Mouse (Mus musculus) midbrain, embryonic 10.5 days (tissue): ENCODE measurements around the gene Nicn1. TPM values are rescaled to one million over a fixed set of nuclear protein-coding genes. Genes with fewer than 3 reads are reported as not detected.
A peak's percentile ranks its signal among the peaks of the same experiment; 100 is the strongest.

Experiments used
- DNase-seq: peaks from one replicate; pipeline ENCODE4 v3.0.0-alpha.2; 2017; ENCODE audit warnings: low spot score
- H3K27ac ChIP-seq: fragments of 300-500 bp; sonication (generic); replicated peaks from 2 replicates; pipeline ENCODE4 v1.5.1; 2016; ENCODE audit warnings: mild to moderate bottlenecking
- H3K27me3 ChIP-seq: fragments of 300-500 bp; sonication (generic); 2 replicates; pipeline ENCODE4 v1.6.1; 2016; ENCODE audit warnings: low read depth, mild to moderate bottlenecking; ENCODE audit not compliant: poor library complexity, severe bottlenecking
- H3K36me3 ChIP-seq: fragments of 300-500 bp; sonication (generic); 2 replicates; pipeline ENCODE4 v1.6.1; 2016; ENCODE audit warnings: mild to moderate bottlenecking, moderate library complexity
- H3K4me1 ChIP-seq: fragments of 300-500 bp; sonication (generic); 2 replicates; pipeline ENCODE4 v1.6.1; 2016
- H3K4me3 ChIP-seq: fragments of 300-500 bp; sonication (generic); 2 replicates; pipeline ENCODE4 v1.5.1; 2016; ENCODE audit warnings: mild to moderate bottlenecking, moderate library complexity
- H3K9me3 ChIP-seq: fragments of 300-500 bp; sonication (generic); replicated peaks from 2 replicates; pipeline ENCODE4 v1.6.1; 2016; ENCODE audit warnings: mild to moderate bottlenecking
- WGBS: fragments of 180-500 bp; shearing (Covaris S2); methylation state at CpG from one replicate; pipeline ENCODE4 v1.1.7; 2016; 5-methylcytosine and 5-hydroxymethylcytosine counted together
- polyA plus RNA-seq: library from polyadenylated mRNA; unstranded; fragments of >200 nt; fragmentation: Nextera tagmentation; extraction: Ambion mirVana; gene quantifications from 2 replicates; pipeline ENCODE4 v1.2.1, GENCODE M21; 2016

Gene Nicn1
- polyA plus RNA-seq, result 44.4 and 57.3 TPM in 2 replicates

DNA sequence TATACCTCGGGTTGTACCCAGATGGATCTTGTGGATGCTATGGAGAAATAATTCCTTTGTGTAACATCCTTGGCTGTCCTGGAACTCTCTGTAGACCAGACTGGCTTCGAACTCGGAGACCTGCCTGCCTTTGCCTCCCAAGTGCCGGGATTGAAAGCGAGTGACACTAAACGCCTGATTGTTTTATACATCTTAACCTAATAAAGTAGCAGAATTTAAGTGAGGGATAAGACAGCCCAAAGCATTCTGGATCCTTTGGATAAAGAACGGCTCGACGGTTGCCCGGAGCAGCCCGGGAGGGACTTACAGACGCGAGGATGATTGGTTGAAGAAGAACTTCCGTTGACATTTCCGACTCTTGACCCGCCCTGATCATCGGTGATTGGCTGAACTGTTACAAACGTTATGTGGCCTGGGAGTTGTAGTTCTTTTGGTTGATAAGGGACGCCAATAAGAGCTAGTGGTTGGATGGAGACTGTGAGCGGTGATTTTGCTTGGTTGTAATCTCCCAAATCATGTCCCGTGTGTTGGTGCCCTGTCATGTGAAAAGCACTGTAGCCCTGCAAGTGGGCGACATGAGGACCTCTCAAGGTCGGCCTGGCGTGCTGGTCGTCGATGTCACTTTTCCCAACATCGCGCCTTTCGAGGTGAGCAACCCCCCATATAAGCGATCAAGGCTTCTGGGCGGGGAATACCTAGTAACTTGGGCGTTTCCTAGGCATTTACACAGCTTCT lies at the start of gene Nicn1:
TSS of gene Nicn1 (plus strand) at position 414 of the 735 bp plus-strand sequence.
- H3K36me3 ChIP-seq, result peaks cover 16% of the 10 kb centered on the region
- DNase-seq, result peak; percentile 89
- peak within 1 kb of the TSS; percentile 92 for H3K27ac ChIP-seq
- H3K4me1 ChIP-seq, result peaks cover 16% of the 10 kb centered on the region
- under 1% methylated on average over 32 of the region's 32 CpGs for WGBS
- peak within 1 kb of the TSS; percentile 67 for H3K4me3 ChIP-seq
- no peaks in the 10 kb centered on the region for H3K27me3 ChIP-seq
- H3K9me3 ChIP-seq, result no peaks in the 10 kb centered on the region

GRCm38 (mm10) chr9:108244540-108244939 lies 45.7 kb upstream of the Nicn1 start:
- 94% methylated on average over 3 of the region's 3 CpGs for WGBS
- H3K36me3 ChIP-seq, result peaks cover 67% of the 10 kb centered on the region
- no peaks in the 10 kb centered on the region for H3K9me3 ChIP-seq
- H3K4me3 ChIP-seq, result no peak overlapping the region
- no peak overlapping the region for H3K27ac ChIP-seq
- DNase-seq, result no peak
- H3K27me3 ChIP-seq, result no peaks in the 10 kb centered on the region
- no peaks in the 10 kb centered on the region; the same call in 1 of the 2 replicates for H3K4me1 ChIP-seq

DNA sequence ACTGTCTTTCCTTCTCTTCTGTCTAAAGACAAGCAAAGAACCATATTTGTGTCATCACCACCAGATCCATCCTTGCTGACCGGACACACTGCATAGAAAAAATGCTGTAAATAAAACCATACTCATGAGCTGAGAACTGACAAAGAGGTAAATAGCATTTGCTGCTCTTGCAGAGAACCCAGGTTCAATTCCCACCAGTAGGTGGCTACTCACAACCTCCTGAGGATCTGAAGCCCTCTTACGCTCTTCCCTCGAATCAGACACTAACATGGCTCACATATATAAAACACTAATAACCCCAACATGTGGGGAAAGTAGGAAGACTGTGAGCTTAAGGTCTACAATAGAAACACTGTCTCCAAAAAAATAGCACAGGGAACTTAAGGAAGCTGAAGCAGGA lies 45.2 kb upstream of the Nicn1 start:
- no peak overlapping the region for H3K27ac ChIP-seq
- no peaks in the 10 kb centered on the region for H3K9me3 ChIP-seq
- no peak for DNase-seq
- no peak overlapping the region for H3K4me3 ChIP-seq
- no peaks in the 10 kb centered on the region for H3K27me3 ChIP-seq
- 86% methylated on average over 3 of the region's 3 CpGs for WGBS
- no peaks in the 10 kb centered on the region; the same call in 1 of the 2 replicates for H3K4me1 ChIP-seq
- H3K36me3 ChIP-seq, result peaks cover 66% of the 10 kb centered on the region

GRCm38 (mm10) chr9:108248957-108249356 lies 41.3 kb upstream of the Nicn1 start:
- H3K9me3 ChIP-seq, result no peaks in the 10 kb centered on the region
- H3K36me3 ChIP-seq, result peaks cover 78% of the 10 kb centered on the region
- no peak overlapping the region for H3K27ac ChIP-seq
- H3K4me1 ChIP-seq, result no peaks in the 10 kb centered on the region
- 74% methylated on average over 5 of the region's 5 CpGs for WGBS
- DNase-seq, result no peak
- H3K27me3 ChIP-seq, result no peaks in the 10 kb centered on the region
- no peak overlapping the region for H3K4me3 ChIP-seq

DNA sequence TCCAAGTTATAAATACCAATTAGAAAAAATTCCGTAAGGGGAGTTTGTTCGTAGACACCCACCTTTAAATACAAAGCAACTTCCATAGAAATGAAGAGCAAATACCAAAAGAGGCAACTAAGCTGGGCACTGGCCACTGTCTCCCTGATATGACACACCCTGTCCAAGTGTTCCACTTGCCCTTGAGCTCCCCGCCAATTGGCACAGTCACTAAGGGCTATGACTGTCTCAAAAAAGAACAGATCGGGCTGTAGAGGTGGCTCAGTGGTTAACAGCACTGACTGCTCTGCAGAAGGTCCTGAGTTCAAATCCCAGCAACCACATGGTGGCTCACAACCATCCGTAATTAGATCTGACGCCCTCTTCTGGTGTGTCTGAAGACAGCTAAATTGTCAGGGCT lies 38.4 kb upstream of the Nicn1 start:
- Histone ChIP-seq H3K27me3 (no peaks in the 10 kb centered on the region), H3K9me3 (no peaks in the 10 kb centered on the region), H3K36me3 (peaks cover 54% of the 10 kb centered on the region), H3K4me1 (no peaks in the 10 kb centered on the region), H3K4me3 (no peak overlapping the region), H3K27ac (no peak overlapping the region)
- DNase-seq, result no peak
- WGBS, result 95% methylated on average over 6 of the region's 6 CpGs

- no peaks in the 10 kb centered on the region for H3K27me3 ChIP-seq
- WGBS, result 95% methylated on average over 7 of the region's 7 CpGs
- no peaks in the 10 kb centered on the region for H3K4me1 ChIP-seq
- peaks cover 56% of the 10 kb centered on the region for H3K36me3 ChIP-seq
- no peak overlapping the region for H3K27ac ChIP-seq
- no peaks in the 10 kb centered on the region for H3K9me3 ChIP-seq
- no peak for DNase-seq
- H3K4me3 ChIP-seq, result no peak overlapping the region
Measured at GRCm38 (mm10) chr9:108252766-108253165, 37.5 kb upstream of the Nicn1 start.

GRCm38 (mm10) chr9:108260526-108260925 lies 29.7 kb upstream of the Nicn1 start:
- Histone ChIP-seq H3K27me3 (no peaks in the 10 kb centered on the region), H3K27ac (no peak overlapping the region), H3K36me3 (peaks cover 18% of the 10 kb centered on the region; the same call in 1 of the 2 replicates), H3K4me3 (no peak overlapping the region), H3K4me1 (peaks cover 40% of the 10 kb centered on the region), H3K9me3 (no peaks in the 10 kb centered on the region)
- DNase-seq, result no peak
- WGBS, result 84% methylated on average over 4 of the region's 4 CpGs

- Histone ChIP-seq H3K36me3 (peaks cover 18% of the 10 kb centered on the region; the same call in 1 of the 2 replicates), H3K4me1 (peaks cover 40% of the 10 kb centered on the region), H3K27me3 (no peaks in the 10 kb centered on the region), H3K4me3 (peak overlapping the region; percentile 93), H3K9me3 (no peaks in the 10 kb centered on the region), H3K27ac (no peak overlapping the region)
- DNase-seq, result no peak
- WGBS, result 81% methylated on average over 7 of the region's 7 CpGs
Measured at GRCm38 (mm10) chr9:108261865-108262264, 28.4 kb upstream of the Nicn1 start.

DNA sequence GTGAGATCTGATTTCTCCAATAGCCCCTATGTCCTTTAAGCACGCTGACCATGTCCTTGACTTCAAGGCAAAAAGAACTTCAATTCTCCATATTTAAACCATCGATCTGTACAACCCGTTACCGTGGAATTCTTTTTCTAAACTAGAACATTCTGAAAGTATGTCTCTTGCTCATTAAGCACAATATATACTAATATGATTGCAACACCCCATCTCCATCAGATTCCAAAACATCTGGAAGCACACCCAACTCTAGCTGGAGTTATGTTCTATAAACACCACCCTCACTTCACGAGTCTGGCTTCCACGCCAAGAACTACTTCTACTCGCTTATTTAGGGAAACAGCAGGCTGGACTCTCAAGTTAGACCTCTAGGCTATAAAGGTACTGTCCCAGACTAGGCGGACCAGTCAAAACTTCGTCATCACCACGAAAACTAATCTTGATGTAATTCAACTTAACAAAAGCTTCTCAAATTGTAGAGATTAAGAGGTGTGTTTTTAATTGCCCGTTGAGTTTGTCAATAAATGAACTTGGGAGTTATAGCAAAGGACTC lies 27.7 kb upstream of the Nicn1 start:
- no peaks in the 10 kb centered on the region for H3K9me3 ChIP-seq
- peaks cover 11% of the 10 kb centered on the region; the same call in 1 of the 2 replicates for H3K36me3 ChIP-seq
- H3K27me3 ChIP-seq, result no peaks in the 10 kb centered on the region
- H3K4me3 ChIP-seq, result peak overlapping the region; percentile 93
- H3K4me1 ChIP-seq, result peaks cover 40% of the 10 kb centered on the region
- 52% methylated on average over 11 of the region's 11 CpGs for WGBS
- H3K27ac ChIP-seq, result peak overlapping the region; percentile 97
- no peak for DNase-seq

DNA sequence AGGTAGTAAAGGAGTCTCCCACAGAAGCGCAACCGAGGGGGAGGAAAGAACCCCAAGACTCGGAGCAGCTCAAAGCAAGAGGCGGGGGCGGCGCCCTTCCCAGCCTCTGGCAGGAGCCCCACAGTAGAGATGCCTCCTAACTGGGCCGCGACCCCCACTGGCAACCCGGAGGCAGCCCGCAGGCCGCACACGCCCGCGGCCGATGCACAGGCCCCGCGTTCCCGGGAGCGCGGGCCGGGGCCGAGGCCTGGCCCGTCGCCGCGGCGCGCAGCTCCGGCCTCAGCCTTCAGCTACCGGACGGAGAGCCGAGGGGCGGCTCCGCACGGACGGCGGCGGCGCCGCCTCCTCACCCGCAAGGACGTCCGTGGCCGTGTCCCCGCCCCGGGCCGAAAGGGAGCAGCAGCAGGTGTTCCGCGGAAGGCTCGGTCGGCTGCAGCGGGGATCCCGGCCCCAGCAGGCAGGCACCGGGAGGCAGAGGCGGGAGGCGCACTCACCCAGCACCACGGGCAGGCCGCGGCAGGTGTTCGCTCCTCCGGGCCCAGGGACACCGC lies 27.0 kb upstream of the Nicn1 start:
- under 1% methylated on average over 62 of the region's 62 CpGs for WGBS
- Histone ChIP-seq H3K4me3 (peak overlapping the region; percentile 93), H3K27me3 (no peaks in the 10 kb centered on the region), H3K27ac (peak overlapping the region; percentile 97), H3K4me1 (peaks cover 40% of the 10 kb centered on the region), H3K9me3 (no peaks in the 10 kb centered on the region), H3K36me3 (peaks cover 5% of the 10 kb centered on the region; the same call in 1 of the 2 replicates)
- DNase-seq, result no peak

- H3K27ac ChIP-seq, result peak within 1 kb of the TSS; percentile 97
- H3K36me3 ChIP-seq, result peaks cover 5% of the 10 kb centered on the region; the same call in 1 of the 2 replicates
- no peaks in the 10 kb centered on the region for H3K27me3 ChIP-seq
- no peaks in the 10 kb centered on the region for H3K9me3 ChIP-seq
- peak; percentile 100 for DNase-seq
- H3K4me1 ChIP-seq, result peaks cover 40% of the 10 kb centered on the region
- WGBS, result 0% methylated on average over 70 of the region's 71 CpGs
- peak within 1 kb of the TSS; percentile 93 for H3K4me3 ChIP-seq
Measured at GRCm38 (mm10) chr9:108263690-108264190, 26.5 kb upstream of the Nicn1 start, which contains the start of gene Dag1. TSS of gene Dag1 (minus strand) at chr9:108263958.

DNA sequence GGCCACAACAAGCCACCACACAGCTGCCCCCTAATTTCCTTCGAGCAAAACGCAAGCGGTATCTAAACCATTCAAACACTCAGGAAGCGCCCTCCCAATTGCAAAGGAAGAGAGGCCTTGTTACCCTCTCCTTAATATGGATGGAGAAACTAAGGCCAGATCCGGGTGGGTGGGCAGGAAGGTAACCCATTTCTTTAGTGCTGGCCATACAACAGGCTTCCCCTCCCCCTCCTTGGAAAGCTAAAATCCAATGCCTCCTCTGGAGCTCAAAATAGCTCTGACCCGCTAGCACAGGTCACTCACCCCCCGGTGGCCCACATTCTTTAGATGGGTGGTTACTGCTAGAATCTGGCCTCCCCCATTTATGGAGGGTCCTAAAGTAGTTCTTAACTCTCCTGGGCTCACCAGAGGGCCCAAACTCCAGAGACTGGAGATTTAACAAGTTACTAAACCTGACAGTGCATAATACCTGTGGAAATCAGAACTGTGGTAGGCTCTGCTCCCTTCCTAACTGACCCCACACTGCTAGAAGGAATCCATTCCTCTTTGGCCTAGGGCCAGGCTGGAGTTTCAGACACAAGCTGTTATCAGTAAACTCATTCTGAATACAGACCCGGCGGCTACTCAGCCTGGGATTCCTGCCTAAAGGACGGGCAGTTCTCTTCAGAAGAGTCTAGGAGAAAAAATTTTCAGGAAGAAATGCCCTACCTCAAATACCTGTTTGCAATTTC lies 25.9 kb upstream of the Nicn1 start:
- H3K27me3 ChIP-seq, result no peaks in the 10 kb centered on the region
- peak overlapping the region; percentile 97 for H3K27ac ChIP-seq
- peak; percentile 20 for DNase-seq
- H3K4me3 ChIP-seq, result peak overlapping the region; percentile 93
- 18% methylated on average over 10 of the region's 10 CpGs for WGBS
- no peaks in the 10 kb centered on the region for H3K9me3 ChIP-seq
- H3K4me1 ChIP-seq, result peaks cover 40% of the 10 kb centered on the region
- peaks cover 5% of the 10 kb centered on the region; the same call in 1 of the 2 replicates for H3K36me3 ChIP-seq
